Mouse (Mus musculus): ENCODE data around the gene Ifitm2. TPM values are rescaled to one million over a fixed set of nuclear protein-coding genes. Genes with fewer than 3 reads are reported as not detected.

The Ifitm2 gene
- polyA plus RNA-seq, 1 experiment from 2014 or later: 1,048 TPM

GRCm38 (mm10) chr7:140905642-140906081 is 50.1 kb downstream of the Ifitm2 start:
- H3K36me3 ChIP-seq (ENCODE audit: control insufficient read depth, insufficient read depth, low read length): no peaks in the 10 kb centered on the region
- 0 out of 2 replicates have a peak, but pooled peaks cover 3% of the 10 kb centered on the region for H3K4me1 ChIP-seq (replicated peaks; ENCODE audit: control insufficient read depth, insufficient read depth)
- H3K4me3 ChIP-seq (ENCODE audit: low read depth, low read length): no peak overlapping the region
- TF ChIP-seq EP300 (optimal IDR thresholded peaks at IDR 0.05): no peak
- no peaks in the 10 kb centered on the region for H3K9me3 ChIP-seq (ENCODE audit: control insufficient read depth, low read length)
- ATAC-seq (ENCODE audit: low FRiP score, low TSS enrichment) (no peak), DNase-seq (ENCODE audit: low spot score) (no peak)
- no peak overlapping the region for H3K27ac ChIP-seq (replicated peaks)
- no peak overlapping the region for H3K4me2 ChIP-seq (replicated peaks; ENCODE audit: low read depth)
- H3K27me3 ChIP-seq (ENCODE audit: control insufficient read depth, insufficient read depth, low read length): no peaks in the 10 kb centered on the region
- H3K9ac ChIP-seq (ENCODE audit: low read length): no peak overlapping the region
- 67% methylated on average over 2 of the region's 2 CpGs for WGBS

Other genes starting within 250 kb of the Ifitm2 start
- 0.52 and 0.85 TPM in 2 replicates for gene Cyp2e1, start 192.2 kb downstream of the Ifitm2 start, polyA plus RNA-seq (2015; fragmentation: Nextera tagmentation; extraction: Ambion mirVana)
- 0.11 and 0.16 TPM in 2 replicates for gene Syce1, start 168.1 kb downstream of the Ifitm2 start, polyA plus RNA-seq (2015; fragmentation: Nextera tagmentation; extraction: Ambion mirVana)
- gene Zfp941, start 133.8 kb downstream of the Ifitm2 start, polyA plus RNA-seq (2015; fragmentation: Nextera tagmentation; extraction: Ambion mirVana): 0.59 and 0.65 TPM in 2 replicates
- 21.9 and 22.7 TPM in 2 replicates for gene Urah, start 121.0 kb downstream of the Ifitm2 start, polyA plus RNA-seq (2015; fragmentation: Nextera tagmentation; extraction: Ambion mirVana)
- not detected in 2 replicates for gene Scgb1c1, start 110.4 kb downstream of the Ifitm2 start, polyA plus RNA-seq (2015; fragmentation: Nextera tagmentation; extraction: Ambion mirVana)
- gene Odf3, start 108.2 kb downstream of the Ifitm2 start, polyA plus RNA-seq (2015; fragmentation: Nextera tagmentation; extraction: Ambion mirVana): not detected in 2 replicates
- not detected in 2 replicates for gene Gm45785, start 99.7 kb downstream of the Ifitm2 start, polyA plus RNA-seq (2015; fragmentation: Nextera tagmentation; extraction: Ambion mirVana)
- 49.0 and 49.1 TPM in 2 replicates for gene Ric8a, start 99.0 kb downstream of the Ifitm2 start, polyA plus RNA-seq (2015; fragmentation: Nextera tagmentation; extraction: Ambion mirVana)
- 44.5 and 49.0 TPM in 2 replicates for gene Bet1l, start 98.4 kb downstream of the Ifitm2 start, polyA plus RNA-seq (2015; fragmentation: Nextera tagmentation; extraction: Ambion mirVana)
- gene Psmd13, start 74.0 kb downstream of the Ifitm2 start, polyA plus RNA-seq (2015; fragmentation: Nextera tagmentation; extraction: Ambion mirVana): 160 and 166 TPM in 2 replicates
- 17.9 and 19.0 TPM in 2 replicates for gene Sirt3, start 73.7 kb downstream of the Ifitm2 start, polyA plus RNA-seq (2015; fragmentation: Nextera tagmentation; extraction: Ambion mirVana)
- 1.3 and 2.6 TPM in 2 replicates for gene Cox8b, start 55.5 kb downstream of the Ifitm2 start, polyA plus RNA-seq (2015; fragmentation: Nextera tagmentation; extraction: Ambion mirVana)
- gene Nlrp6, start 35.1 kb downstream of the Ifitm2 start, polyA plus RNA-seq (2015; fragmentation: Nextera tagmentation; extraction: Ambion mirVana): 1.6 and 1.7 TPM in 2 replicates
- 10.1 and 12.3 TPM in 2 replicates for gene Pgghg, start 14.6 kb downstream of the Ifitm2 start, polyA plus RNA-seq (2015; fragmentation: Nextera tagmentation; extraction: Ambion mirVana)
- 0.58 and 0.82 TPM in 2 replicates for gene Ifitm5, start 5.7 kb downstream of the Ifitm2 start, polyA plus RNA-seq (2015; fragmentation: Nextera tagmentation; extraction: Ambion mirVana)
- gene Gm45717, start 50 bp downstream of the Ifitm2 start, polyA plus RNA-seq (2015; fragmentation: Nextera tagmentation; extraction: Ambion mirVana): 0.32 and 0.71 TPM in 2 replicates
- gene Ifitm1, start 11.2 kb upstream of the Ifitm2 start, polyA plus RNA-seq (2015; fragmentation: Nextera tagmentation; extraction: Ambion mirVana): 162 and 173 TPM in 2 replicates
- gene Ifitm3, start 54.8 kb upstream of the Ifitm2 start, polyA plus RNA-seq (2015; fragmentation: Nextera tagmentation; extraction: Ambion mirVana): 350 and 450 TPM in 2 replicates
- 0.40 and 0.63 TPM in 2 replicates for gene Ifitm6, start 61.9 kb upstream of the Ifitm2 start, polyA plus RNA-seq (2015; fragmentation: Nextera tagmentation; extraction: Ambion mirVana)
- not detected in 2 replicates for gene Gm17387, start 73.1 kb upstream of the Ifitm2 start, polyA plus RNA-seq (2015; fragmentation: Nextera tagmentation; extraction: Ambion mirVana)
- gene B4galnt4, start 105.1 kb upstream of the Ifitm2 start, polyA plus RNA-seq (2015; fragmentation: Nextera tagmentation; extraction: Ambion mirVana): 1.2 and 1.5 TPM in 2 replicates
- 97.9 and 105 TPM in 2 replicates for gene Pkp3, start 122.2 kb upstream of the Ifitm2 start, polyA plus RNA-seq (2015; fragmentation: Nextera tagmentation; extraction: Ambion mirVana)
- gene Sigirr, start 144.6 kb upstream of the Ifitm2 start, polyA plus RNA-seq (2015; fragmentation: Nextera tagmentation; extraction: Ambion mirVana): 12.6 and 14.0 TPM in 2 replicates
- gene Ano9, start 161.8 kb upstream of the Ifitm2 start, polyA plus RNA-seq (2015; fragmentation: Nextera tagmentation; extraction: Ambion mirVana): 17.9 and 20.4 TPM in 2 replicates
- 21.6 and 22.9 TPM in 2 replicates for gene Ptdss2, start 166.4 kb upstream of the Ifitm2 start, polyA plus RNA-seq (2015; fragmentation: Nextera tagmentation; extraction: Ambion mirVana)
- gene Rnh1, start 216.9 kb upstream of the Ifitm2 start, polyA plus RNA-seq (2015; fragmentation: Nextera tagmentation; extraction: Ambion mirVana): 216 and 220 TPM in 2 replicates
- gene Hras, start 238.0 kb upstream of the Ifitm2 start, polyA plus RNA-seq (2015; fragmentation: Nextera tagmentation; extraction: Ambion mirVana): 118 and 125 TPM in 2 replicates
- 2.8 and 3.5 TPM in 2 replicates for gene Lrrc56, start 238.2 kb upstream of the Ifitm2 start, polyA plus RNA-seq (2015; fragmentation: Nextera tagmentation; extraction: Ambion mirVana)